Mouse (Mus musculus) layer of hippocampus, adult 8-10 months (tissue): ENCODE data around the gene Traf3ip2. TPM values are rescaled to one million over a fixed set of nuclear protein-coding genes. Genes with fewer than 3 reads are reported as not detected.

ENCODE experiments used
- DNase-seq, 2 experiments: peaks; one replicate each; pipeline ENCODE4 v3.0.0; 2022; ENCODE audit warnings: low spot score in 2 of 2
- total RNA-seq, 4 experiments: library from RNA; stranded (reverse); gene quantifications; 2 replicates each; pipeline ENCODE4 v1.2.4; 2022

The Traf3ip2 gene
- total RNA-seq, 4 experiments from 2014 or later = 1.1 to 5.0 (median 2.8) TPM

DNA sequence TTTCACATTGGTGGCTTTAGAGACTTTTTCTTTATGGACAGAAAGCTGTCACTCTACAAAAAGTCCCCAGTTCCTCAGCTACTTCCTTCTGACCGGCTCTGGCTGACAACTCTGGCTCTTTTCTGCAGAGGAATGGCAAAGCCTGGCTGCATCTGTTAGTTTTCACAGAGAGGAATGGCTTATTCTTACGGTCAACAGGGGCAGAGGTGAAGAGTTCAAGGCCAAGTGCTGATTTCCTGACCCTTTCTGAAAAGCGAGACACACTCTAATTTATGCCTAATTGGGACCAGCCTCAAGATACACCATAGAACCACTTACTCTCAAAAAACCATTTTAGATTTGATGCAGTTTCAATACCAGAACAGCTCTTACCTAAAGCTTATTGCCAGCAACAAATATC, 61.4 kb downstream of the Traf3ip2 start:
- no peak for DNase-seq

DNA sequence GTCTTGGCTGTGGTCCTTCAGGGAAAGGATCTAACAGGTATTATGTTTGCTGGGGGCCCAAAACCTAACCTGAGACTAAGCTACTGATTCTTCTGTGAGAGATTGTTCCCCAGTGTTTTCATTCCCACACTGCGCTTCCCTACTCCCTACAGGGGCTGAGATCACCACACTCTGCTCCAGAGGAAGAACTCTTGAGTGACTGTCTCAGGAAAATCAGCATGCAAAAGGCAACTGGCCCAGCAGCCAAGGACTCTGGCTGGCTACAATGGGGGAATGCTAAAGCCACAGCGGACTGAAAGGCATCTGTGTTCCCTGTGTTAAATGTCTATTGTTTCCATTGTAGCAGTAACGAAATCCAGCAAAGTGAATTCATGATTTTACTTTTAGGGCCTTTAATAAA, 62.0 kb downstream of the Traf3ip2 start:
- peak; percentile 21 to 29 for DNase-seq

DNA sequence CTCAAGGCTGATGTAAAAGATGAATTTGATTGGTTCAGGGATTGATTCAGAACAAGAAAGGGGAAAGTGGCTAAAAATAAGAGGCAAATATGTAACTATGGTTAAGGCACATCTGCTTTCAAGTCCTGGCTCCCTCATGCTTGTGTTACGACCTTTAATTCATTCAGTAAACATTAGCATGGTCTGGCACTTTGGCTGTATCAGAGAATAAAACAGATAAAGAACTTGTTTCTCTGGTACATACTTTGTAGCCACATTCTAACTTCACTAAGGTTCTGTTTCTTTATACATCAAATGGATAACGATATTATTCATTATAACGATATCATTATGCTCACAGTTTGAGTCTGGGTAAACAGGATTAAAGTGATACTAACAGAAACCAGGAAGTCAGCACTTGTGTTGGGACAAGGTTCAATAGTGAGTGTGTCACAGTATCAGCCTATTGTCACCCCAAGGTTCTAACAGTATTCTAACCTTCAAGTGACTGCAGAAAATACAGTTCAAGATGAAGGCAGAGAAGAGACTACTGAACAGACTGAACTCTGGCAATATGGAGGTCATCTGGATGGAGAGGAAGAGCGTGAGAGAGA, 65.6 kb downstream of the Traf3ip2 start:
- no peak for DNase-seq

DNA sequence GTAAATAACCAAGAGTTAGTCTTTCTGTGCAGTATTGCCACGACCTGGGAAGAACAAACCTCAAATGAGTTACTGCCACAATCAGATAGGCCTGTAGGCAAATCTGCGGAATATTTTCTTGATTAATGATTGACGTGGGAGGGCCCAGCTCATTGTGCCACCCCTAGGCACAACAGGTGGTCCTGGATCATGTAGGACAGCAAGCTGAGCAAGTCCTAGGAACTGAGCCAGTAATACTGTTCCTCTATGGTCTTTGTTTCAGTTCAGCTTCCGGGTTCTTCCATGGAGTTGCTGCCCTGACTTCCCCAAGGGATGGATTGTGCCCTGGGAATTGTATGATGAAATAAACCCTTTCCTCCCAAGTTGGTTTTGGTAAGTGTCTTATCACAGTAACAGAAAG, 68.3 kb downstream of the Traf3ip2 start:
- DNase-seq = no peak

DNA sequence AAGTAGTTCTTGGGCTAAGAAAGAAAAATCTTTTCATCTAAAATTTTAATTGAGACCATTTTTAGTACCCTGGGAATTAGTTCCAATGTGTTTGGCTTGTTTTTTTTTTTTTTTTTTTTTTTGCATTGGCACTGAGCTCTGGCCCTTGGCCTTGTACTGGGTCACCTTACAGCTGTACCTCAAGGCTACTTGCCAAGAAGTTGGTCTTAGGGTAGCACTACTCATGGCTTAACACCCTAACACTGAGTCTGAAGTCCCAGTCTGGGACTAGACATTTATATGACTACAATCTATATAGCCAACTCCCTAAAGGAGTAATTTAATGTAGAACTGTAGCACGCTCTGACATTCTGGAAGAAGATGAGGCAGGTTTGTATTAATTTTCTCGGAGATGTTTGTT, 69.8 kb downstream of the Traf3ip2 start:
- no peak for DNase-seq

DNA sequence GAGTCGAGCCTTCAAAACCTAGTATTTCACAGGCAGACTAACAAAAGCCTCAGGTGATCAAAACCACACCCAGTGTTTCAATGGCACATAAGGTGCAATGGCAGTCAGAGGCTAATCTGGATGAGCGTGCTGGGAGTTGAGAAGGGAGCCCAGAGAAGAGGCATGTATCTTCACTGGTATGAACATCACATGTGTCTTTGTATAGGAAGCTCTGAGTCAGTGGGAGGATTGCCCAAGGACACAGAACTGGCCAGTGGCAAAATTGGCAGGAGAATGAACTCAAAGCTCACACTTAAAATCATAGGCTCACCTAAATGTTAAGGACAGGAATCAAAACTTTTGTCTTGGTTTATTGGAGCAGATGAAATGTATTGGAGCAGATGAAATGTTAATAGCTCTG, 70.7 kb downstream of the Traf3ip2 start:
- no peak for DNase-seq

DNA sequence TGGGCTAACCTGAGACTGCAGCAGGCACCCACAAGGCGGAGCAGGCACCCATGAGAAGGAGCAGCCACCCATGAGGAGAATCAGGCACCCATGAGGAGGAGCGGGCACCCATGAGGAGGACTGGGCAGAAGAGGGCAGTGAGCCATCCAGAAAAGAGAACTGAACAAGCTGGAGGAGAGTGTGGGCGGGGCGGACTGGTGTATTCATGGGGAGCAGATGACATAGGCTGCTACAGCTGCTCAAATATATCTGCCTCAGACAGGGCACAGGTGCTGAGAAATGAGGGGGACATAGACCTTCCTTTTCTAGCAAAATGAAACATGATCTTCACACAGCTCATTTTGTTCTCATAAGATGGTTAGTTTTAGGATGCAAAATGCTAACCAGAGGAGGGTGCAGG, 74.1 kb downstream of the Traf3ip2 start:
- peak in 1 of 2 experiments; percentile 30 for DNase-seq

DNA sequence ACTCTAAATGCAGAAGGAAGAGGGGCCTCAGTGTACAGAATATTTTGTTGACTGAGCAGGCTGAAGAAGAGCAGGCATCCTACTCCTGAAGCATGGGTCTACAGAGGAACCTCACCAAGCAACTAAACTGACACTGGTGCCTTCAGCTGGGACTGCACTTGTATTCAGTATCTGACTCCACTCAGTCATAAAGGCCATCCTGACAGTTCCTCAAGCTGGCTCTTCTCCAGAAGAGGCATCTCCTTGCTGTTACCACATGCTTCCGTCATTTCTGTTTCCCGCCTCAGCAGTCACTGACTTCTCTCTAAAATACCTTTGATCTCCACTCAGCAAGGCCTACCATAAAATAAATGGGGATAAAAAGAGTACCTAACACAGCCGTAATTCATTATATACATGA, 75.1 kb downstream of the Traf3ip2 start:
- DNase-seq = no peak

DNA sequence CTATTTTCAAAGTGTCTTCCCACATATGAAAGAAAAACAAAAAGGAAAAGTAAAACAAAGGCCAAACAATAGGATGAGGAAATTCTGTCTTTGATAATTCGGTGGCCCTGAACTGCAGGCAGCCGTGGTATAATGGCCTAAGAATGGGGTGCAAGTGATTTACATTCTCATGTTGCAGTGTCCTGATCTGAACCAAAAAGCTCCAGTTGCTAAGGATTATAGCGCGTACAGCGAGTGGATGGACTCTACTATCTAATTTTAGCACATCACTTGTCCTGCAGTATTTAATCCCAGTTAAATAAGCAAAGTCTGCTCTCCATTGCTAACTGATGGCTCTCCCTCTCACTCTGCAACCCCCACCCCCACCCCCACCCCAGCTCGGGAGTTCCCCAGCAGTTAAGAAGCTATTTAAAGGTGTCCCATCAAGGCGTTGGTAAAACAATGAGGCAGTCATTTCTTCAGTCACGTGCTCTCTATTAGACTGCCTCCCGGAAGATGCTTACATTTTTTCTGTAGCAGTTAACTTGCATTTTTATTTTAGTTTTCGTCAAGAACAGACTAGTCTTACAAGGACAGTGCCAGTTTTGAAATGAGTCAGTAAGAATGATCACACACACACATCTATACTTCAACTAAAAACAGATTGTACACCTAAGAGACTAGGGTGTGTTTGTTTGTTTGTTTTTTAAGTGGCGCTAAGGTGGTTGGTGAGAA, 78.8 kb downstream of the Traf3ip2 start:
- DNase-seq = no peak

DNA sequence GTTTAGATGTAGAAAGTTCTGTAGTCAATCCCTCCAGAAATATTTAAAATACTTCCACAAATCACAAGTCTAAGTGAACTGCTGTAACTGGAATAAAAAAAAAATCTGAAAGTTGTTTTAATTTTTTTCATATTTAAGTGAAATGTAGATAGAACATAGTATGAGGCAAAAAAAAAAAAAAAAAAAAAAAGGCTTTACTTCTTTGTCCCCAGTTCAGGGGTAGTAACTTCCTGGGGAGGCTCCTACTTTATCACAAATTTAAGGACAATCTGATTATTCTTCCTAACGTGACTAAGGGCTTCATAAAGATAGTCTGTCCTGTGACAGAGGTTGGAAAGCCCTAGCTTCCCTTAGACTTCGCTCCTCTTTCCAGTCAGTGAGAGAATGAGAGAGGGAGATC, 79.4 kb downstream of the Traf3ip2 start:
- no peak for DNase-seq

Other genes starting within 250 kb of the Traf3ip2 start
- 100 to 1,000 TPM; 113 to 122 (median 118) TPM for gene Fyn, start 244.1 kb upstream of the Traf3ip2 start, total RNA-seq
- gene Rev3l, start 119.2 kb downstream of the Traf3ip2 start, total RNA-seq = 10 to 100 TPM; 34.3 to 40.5 (median 37.6) TPM